Mouse (Mus musculus): ENCODE data around the gene Bicd1.
"Not testable (repeated sequence)": the region's sequence is repeated elsewhere in the genome, so short reads cannot be mapped to it uniquely, and the experiment has no call there.

Bicd1 gene

DNA sequence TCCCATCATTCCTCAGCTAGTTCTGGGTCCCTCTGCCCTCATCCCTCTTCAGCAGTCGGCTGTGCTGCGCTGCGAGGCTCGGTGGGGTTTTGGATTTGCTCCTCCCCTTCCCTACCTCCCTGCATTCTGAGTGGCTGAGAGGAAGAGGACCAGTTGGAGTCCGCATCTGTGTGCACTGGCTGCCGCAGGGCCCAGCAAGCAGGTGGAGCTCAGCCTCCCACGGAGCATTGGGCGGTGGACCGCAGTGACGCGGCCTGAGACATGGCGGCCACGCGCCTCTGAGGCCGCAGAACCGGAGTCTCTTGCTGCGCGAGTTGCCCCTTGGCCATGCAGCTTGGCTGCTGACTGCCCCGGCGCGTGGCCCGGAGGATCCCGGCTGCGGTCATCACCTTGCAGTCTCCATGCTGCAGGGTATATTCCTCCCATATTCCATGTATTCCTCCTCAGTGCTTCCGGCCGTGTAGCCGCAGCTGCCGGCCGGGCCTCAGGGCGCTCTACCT, at the start of gene Bicd1:
TSS of gene Bicd1 (plus strand) at position 54 of the 500 bp plus-strand sequence.
- DNase-seq (ENCODE audit: low spot score), result peak; percentile 79

GRCm38 (mm10) chr6:149362533-149362932, 46.2 kb upstream of the Bicd1 start:
- DNase-seq (ENCODE audit: low spot score), result not testable (repeated sequence)

GRCm38 (mm10) chr6:149365975-149366374, 42.7 kb upstream of the Bicd1 start:
- not testable (repeated sequence) for DNase-seq (ENCODE audit: low spot score)

DNA sequence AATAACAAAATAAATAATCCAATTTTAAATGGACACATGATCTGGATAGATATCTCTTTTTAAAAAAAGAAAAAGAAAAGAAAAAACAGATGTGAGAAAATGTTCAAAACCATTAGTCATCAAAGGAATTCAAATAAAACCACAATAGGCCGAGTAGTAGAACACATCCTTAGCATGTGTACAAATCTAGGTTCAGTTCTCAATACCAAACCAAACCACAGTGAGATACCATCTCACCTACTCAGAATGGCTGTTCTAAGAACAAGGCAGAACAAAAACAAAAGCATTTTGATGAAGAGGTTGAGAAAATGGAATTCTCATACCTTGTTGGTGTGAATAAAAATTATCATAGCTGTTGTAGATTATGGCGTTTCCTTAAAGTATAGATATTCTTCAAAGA, 42.3 kb upstream of the Bicd1 start:
- no peak for DNase-seq (ENCODE audit: low spot score)

GRCm38 (mm10) chr6:149374986-149375457, 33.7 kb upstream of the Bicd1 start:
- peak; percentile 59 for DNase-seq (ENCODE audit: low spot score)

GRCm38 (mm10) chr6:149383531-149383930, 25.2 kb upstream of the Bicd1 start:
- DNase-seq (ENCODE audit: low spot score), result no peak

DNA sequence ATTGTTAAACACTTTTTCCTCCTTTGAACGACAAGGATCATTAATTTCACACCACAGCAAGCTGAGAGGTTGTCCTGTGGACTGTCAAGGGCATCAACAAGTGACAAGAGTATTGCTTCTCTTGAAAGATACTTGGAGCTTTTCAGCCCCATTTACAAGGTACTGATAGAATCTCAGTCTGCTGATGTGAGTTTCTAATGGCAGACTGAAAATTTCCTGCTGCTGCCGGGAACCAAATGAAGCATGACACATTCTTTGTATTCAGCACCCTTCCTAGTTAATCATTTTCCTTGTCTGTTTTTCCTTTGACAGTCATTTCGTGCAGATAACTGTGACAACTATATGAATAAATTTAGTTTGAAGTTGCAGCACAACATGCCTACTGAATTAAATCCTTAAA, 22.3 kb upstream of the Bicd1 start:
- DNase-seq (ENCODE audit: low spot score), result no peak

DNA sequence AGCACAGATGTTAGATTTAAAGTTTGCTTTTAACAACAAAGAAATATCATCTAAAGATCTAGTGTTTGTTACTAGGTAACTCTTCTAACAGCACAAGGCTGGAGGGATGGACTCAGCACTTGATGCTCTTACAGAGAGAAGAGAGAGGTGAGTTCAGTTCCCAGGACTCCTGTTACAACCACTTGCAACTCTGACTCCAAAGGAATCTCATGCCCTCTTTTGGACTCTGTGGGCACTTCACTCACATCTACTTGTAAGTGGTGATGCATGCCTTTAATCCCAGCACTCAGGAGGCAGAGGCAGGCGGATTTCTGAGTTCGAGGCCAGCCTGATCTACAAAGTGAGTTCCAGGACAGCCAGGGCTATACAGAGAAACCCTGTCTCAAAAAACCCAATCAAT, 19.1 kb upstream of the Bicd1 start:
- DNase-seq (ENCODE audit: low spot score), result not testable (repeated sequence)

DNA sequence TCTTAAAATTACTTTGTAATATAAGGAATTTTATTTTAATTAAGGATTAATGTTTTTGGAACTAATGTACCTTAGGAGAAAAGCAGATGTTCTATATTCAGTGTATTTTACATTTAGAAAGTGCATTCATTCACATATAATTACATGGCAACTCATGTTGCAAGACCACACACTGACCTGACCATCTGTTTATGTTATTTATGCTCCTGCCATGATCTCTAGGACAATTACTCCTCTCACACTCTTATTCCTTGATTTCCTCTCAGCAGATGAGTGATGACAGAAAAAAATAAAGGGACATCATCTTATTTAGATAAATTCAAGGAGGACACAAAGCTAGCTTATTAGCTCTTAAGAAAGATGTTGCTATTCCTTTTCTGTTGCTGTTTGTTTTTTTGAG, 9.3 kb upstream of the Bicd1 start:
- no peak for DNase-seq (ENCODE audit: low spot score)

- DNase-seq (ENCODE audit: low spot score), result no peak
Observed at GRCm38 (mm10) chr6:149409341-149409740, 655 bp downstream of the Bicd1 start.

GRCm38 (mm10) chr6:149409845-149410244, 1.2 kb downstream of the Bicd1 start:
- DNase-seq (ENCODE audit: low spot score), result no peak

DNA sequence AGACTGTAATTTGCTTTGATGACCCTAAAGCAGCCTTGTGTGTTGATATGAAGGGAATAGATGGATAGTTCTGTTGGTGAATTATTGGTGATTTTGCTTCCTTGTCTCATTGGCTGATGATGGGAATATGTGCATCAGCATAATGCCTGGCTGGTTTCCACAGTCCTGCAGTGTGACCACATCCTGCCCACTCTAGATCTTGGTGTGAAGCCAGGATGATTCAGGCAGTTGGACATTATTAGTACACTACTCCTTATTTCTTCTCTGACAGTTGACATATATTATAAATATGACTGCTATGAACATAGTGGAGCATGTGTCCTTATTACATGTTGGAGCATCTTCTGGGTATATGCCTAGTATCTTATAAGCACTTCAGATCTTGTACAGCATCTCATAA, 4.6 kb downstream of the Bicd1 start:
- no peak for DNase-seq (ENCODE audit: low spot score)

DNA sequence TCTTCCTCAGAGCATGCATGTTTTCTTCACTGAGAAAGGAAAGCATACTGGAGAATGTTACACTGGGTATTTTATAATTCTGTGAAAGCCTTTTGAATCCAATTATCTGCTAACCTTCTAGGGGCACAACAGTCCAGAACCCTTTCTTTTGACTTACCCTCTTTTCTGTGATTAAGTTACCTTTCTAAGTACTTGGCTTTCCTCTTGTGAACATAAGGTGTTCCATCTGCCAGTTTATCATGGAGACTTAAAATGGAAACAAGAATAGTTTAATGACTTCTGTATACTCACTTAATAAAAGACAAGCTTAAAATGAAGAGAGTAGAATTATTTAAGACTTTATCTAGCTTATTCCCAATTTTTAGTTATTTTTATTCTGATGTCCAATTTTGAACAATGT, 16.1 kb downstream of the Bicd1 start:
- DNase-seq (ENCODE audit: low spot score), result no peak

GRCm38 (mm10) chr6:149439140-149439539, 30.5 kb downstream of the Bicd1 start:
- DNase-seq (ENCODE audit: low spot score), result no peak

- DNase-seq (ENCODE audit: low spot score), result no peak
Observed at GRCm38 (mm10) chr6:149442884-149443283, 34.2 kb downstream of the Bicd1 start.

DNA sequence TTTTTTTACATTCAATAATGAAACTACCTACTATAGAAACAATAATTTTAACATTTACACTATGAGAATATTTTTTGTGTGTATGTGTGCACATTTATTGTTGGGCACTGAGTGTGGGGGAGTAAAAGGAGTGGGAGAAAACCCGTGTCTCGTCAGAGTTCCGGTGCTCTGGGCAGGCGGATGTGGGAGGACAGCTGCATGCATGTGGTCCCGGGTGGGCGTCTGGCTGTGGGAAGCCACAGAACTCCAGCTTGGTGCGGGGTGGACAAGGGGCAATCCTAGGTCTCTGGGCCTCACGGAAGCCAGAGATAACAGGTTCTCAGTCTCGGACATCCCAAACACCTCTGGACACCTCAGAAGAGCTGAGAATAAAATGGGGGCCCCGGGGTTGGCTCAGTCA, 37.2 kb downstream of the Bicd1 start:
- no peak for DNase-seq (ENCODE audit: low spot score)

DNA sequence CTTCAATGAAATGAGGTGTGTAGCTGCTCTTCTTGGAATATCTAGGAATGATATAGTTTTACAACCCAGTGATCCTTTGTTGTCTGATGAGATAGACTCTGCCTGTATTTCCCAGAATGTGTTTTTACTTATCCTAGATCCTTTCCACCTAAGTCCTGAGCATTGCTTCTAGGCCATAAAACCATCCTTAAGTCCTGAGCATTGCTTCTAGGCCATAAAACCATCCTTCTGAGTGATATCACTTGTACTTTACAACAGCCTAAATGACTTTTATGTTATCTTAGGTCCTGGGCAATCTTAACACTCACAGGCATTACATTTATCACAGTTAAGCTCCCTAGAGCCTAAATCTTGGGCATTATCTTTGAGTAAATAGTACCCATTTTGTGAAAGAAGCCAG, 48.6 kb downstream of the Bicd1 start:
- no peak for DNase-seq (ENCODE audit: low spot score)

DNA sequence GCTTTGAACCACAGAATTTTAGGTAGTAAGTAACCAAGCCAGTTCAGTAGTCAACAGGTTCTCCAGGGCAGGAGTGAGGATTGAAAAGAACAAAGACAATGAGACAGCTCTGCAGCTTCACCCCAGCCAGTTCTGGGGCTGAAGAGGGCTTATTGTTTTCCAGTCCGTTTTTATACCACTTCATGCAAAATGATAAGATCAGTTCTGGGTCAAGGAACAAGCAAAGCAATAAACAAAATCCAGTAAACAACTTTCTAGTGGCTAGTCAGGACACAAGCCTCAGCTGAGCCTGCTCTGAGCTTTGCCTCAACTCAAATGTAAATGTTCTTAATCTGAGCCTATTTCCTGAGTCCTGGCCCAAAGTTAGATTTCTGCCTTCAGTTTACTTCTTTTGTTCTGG, 52.3 kb downstream of the Bicd1 start:
- no peak for DNase-seq (ENCODE audit: low spot score)

DNA sequence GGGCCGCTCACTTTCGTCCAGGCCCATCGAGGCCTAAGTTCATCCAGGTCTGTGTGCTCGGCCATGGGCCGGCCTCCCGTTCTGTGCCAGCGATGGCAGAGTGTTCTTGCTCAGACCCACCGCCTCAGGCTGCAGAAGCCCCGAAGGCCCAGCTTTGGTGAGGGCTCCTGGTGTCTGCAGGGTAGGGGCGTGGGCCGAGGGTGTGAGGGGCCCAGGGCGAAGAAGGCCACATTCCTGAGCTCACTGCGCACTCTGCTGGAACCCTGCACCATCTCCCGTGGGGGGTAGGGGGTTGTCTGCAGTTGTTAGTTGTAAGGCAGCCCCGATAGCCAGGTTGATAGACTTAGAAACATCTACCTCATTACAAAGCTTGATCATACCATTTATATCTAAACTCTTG, 62.8 kb downstream of the Bicd1 start:
- no peak for DNase-seq (ENCODE audit: low spot score)

GRCm38 (mm10) chr6:149472441-149472840, 63.8 kb downstream of the Bicd1 start:
- not testable (repeated sequence) for DNase-seq (ENCODE audit: low spot score)

GRCm38 (mm10) chr6:149481868-149482267, 73.2 kb downstream of the Bicd1 start:
- DNase-seq (ENCODE audit: low spot score), result not testable (repeated sequence)

- DNase-seq (ENCODE audit: low spot score), result no peak
Observed at GRCm38 (mm10) chr6:149494662-149495061, 86.0 kb downstream of the Bicd1 start.

DNA sequence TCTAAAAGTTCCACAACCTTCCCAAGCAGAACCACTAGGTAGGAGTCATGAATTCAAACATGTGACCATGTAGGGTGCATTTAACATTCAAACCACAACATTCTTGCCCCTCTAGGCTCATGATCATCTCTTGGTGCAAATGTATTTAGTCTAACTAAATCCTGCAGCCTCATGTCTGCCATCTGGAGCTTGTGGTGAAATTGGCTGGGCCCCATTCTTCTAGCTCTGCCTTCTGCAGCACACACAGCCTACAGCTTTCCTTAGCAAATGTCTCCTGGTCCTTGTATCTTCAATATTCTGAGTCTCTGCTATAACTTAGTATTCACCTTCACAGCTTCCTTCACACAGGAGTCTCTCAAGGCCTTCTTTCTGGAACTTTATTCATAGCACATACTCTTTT, 87.2 kb downstream of the Bicd1 start:
- DNase-seq (ENCODE audit: low spot score), result no peak

- DNase-seq (ENCODE audit: low spot score), result peak; percentile 40
Observed at GRCm38 (mm10) chr6:149565720-149566498, 157.2 kb downstream of the Bicd1 start.
